Mouse (Mus musculus) kidney, adult 2 months (tissue): ENCODE data around the gene Gm47791. TPM values are rescaled to one million over a fixed set of nuclear protein-coding genes. Genes with fewer than 3 reads are reported as not detected.

Experiments
- DNase-seq: peaks from one replicate; pipeline ENCODE4 v3.0.0; 2021
- H3K27ac ChIP-seq: fragments of 200-500 bp; 2 replicates; pipeline ENCODE4 v1.5.1; 2012; ENCODE audit warnings: low read depth, low read length, control low read depth, inconsistent platforms; ENCODE audit not compliant: insufficient read depth
- H3K27me3 ChIP-seq: fragments of 200-500 bp; replicated peaks from 2 replicates; pipeline ENCODE4 v1.6.1; 2012; ENCODE audit warnings: mild to moderate bottlenecking, moderate library complexity, low read length, inconsistent platforms; ENCODE audit not compliant: control insufficient read depth, insufficient read depth
- H3K36me3 ChIP-seq: fragments of 200-500 bp; 2 replicates; pipeline ENCODE4 v1.6.1; 2012; ENCODE audit warnings: mild to moderate bottlenecking, moderate library complexity, low read length, inconsistent platforms; ENCODE audit not compliant: control insufficient read depth, insufficient read depth
- H3K4me1 ChIP-seq: fragments of 200-500 bp; 2 replicates; pipeline ENCODE4 v1.6.1; 2011; ENCODE audit warnings: low read length; ENCODE audit not compliant: control insufficient read depth, insufficient read depth
- H3K4me3 ChIP-seq: fragments of 200-500 bp; 2 replicates; pipeline ENCODE4 v1.5.1; 2011; ENCODE audit warnings: mild to moderate bottlenecking, low read depth, low read length, control low read depth; ENCODE audit not compliant: insufficient read depth
- CTCF ChIP-seq: fragments of 200-500 bp; conservative IDR thresholded peaks from 2 replicates; pipeline ENCODE4 v1.5.1; 2011; ENCODE audit warnings: low read depth, mild to moderate bottlenecking, control low read depth, low read length, moderate library complexity, mixed read lengths; ENCODE audit not compliant: insufficient read depth, insufficient read length
- POLR2A ChIP-seq: fragments of 200-500 bp; IDR thresholded peaks from one replicate; pipeline ENCODE4 v1.6.1; 2011; ENCODE audit warnings: low read depth, low read length, control low read depth
- WGBS: fragments of 180-500 bp; shearing (Covaris S2); methylation state at CpG from one replicate; pipeline ENCODE4 v1.1.7; 2018; 5-methylcytosine and 5-hydroxymethylcytosine counted together
- polyA plus RNA-seq: library from polyadenylated mRNA; depleted of rRNA; stranded (reverse); fragments of >200 nt; gene quantifications from 2 replicates; pipeline ENCODE4 v1.2.3, GENCODE M21; 2012

The Gm47791 gene
- polyA plus RNA-seq, 1 experiment: not detected

GRCm38 (mm10) chr1:82768269-82768668 lies 2.8 kb downstream of the Gm47791 start, which contains the start of gene Tm4sf20:
Gene Tm4sf20, minus strand, starts transcription at chr1:82768461.
- no peaks in the 10 kb centered on the region for H3K4me1 ChIP-seq
- H3K27ac ChIP-seq: no peak within 1 kb of the TSS
- TF ChIP-seq POLR2A: no peak
- TF ChIP-seq CTCF: no peak
- no peaks in the 10 kb centered on the region for H3K27me3 ChIP-seq
- H3K4me3 ChIP-seq: no peak within 1 kb of the TSS
- DNase-seq: peak; percentile 33
- WGBS: 47% methylated on average over 5 of the region's 5 CpGs
- H3K36me3 ChIP-seq: no peaks in the 10 kb centered on the region

DNA sequence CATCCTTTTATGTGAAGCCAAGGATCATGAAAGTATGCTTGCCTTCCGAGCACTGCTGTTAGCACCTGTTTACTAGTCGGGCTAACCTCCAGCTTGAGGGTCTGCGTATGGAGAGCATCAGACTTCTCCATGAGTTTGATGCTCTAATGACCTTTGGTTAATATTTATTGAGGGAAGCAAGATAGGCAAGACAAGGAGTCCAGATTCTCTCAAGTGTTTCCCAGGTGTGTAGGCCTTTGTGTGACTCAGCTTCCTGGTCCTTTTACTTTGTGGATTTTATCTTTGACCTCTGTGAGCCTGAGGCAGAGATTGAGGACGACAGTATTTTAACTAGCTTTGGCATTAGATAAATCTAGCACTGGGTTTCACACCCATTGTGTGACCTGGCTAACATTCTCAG lies 4.4 kb downstream of the Gm47791 start:
- Histone ChIP-seq H3K27ac (no peak overlapping the region), H3K27me3 (no peaks in the 10 kb centered on the region), H3K4me1 (no peaks in the 10 kb centered on the region), H3K4me3 (no peak overlapping the region), H3K36me3 (no peaks in the 10 kb centered on the region; the same call in 1 of the 2 replicates)
- TF ChIP-seq POLR2A (no peak), CTCF (no peak)
- 54% methylated on average over 4 of the region's 4 CpGs for WGBS
- DNase-seq: no peak

DNA sequence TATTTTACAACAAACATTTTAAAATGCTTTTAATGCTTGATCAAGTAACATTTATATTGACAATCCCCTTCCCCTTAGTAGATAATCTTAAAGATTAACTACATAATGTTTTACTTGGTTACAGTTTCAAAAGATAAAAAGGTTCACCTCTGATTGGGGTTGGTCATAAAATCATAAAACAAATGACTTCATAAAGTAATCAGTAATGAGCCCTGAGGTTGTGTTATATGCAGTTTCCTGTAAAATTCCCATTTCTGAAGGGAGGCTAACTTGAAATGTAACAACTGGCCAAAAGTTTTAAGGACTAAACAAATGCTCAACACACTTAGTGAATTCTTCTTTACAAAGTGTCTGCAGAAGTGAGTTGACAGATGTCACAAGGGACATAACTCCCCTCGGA lies 4.8 kb downstream of the Gm47791 start:
- no peak for DNase-seq
- TF ChIP-seq POLR2A: no peak
- no peak for TF ChIP-seq CTCF
- H3K27ac ChIP-seq: no peak overlapping the region
- H3K4me1 ChIP-seq: no peaks in the 10 kb centered on the region
- no peak overlapping the region for H3K4me3 ChIP-seq
- no peaks in the 10 kb centered on the region for H3K27me3 ChIP-seq
- H3K36me3 ChIP-seq: no peaks in the 10 kb centered on the region; the same call in 1 of the 2 replicates
- WGBS: 60% methylated on average over 1 of the region's 1 CpGs

GRCm38 (mm10) chr1:82762274-82762673 lies 8.8 kb downstream of the Gm47791 start:
- WGBS: 83% methylated on average over 1 of the region's 1 CpGs
- no peak for DNase-seq
- TF ChIP-seq POLR2A (no peak), CTCF (0 out of 2 replicates have a peak, but pooled peaks have one; percentile 15)
- Histone ChIP-seq H3K4me1 (no peaks in the 10 kb centered on the region), H3K36me3 (no peaks in the 10 kb centered on the region; the same call in 1 of the 2 replicates), H3K4me3 (no peak overlapping the region), H3K27me3 (no peaks in the 10 kb centered on the region), H3K27ac (no peak overlapping the region)

GRCm38 (mm10) chr1:82761454-82762169 lies 9.4 kb downstream of the Gm47791 start:
- no peak for DNase-seq
- TF ChIP-seq CTCF: no peak
- no peaks in the 10 kb centered on the region for H3K27me3 ChIP-seq
- H3K27ac ChIP-seq: no peak overlapping the region
- no peaks in the 10 kb centered on the region for H3K4me1 ChIP-seq
- H3K36me3 ChIP-seq: no peaks in the 10 kb centered on the region; the same call in 1 of the 2 replicates
- H3K4me3 ChIP-seq: no peak overlapping the region
- 91% methylated on average over 8 of the region's 8 CpGs for WGBS

DNA sequence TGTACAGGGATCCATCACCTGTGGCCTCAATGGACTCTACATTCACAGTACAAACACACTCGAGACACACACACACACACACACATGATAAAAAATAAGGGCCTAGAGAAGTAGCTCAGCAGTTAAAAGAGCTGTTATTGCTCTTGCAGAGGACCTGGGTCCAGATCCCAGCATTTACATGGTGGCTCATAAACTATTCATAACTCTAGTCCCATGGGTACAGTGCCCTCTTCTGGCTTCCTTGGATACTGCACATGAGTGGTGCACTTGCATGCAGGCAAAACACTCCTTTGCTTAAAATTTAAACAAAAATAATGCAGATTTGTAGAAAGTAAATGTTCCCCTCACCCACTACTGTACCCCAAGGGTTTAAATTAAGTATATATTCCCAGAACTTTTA lies 11.5 kb downstream of the Gm47791 start:
- H3K27ac ChIP-seq: no peak overlapping the region
- 98% methylated on average over 1 of the region's 1 CpGs for WGBS
- no peaks in the 10 kb centered on the region for H3K4me1 ChIP-seq
- no peaks in the 10 kb centered on the region for H3K27me3 ChIP-seq
- H3K4me3 ChIP-seq: no peak overlapping the region
- peak; percentile 29; the same call in 1 of the 2 replicates for TF ChIP-seq CTCF
- no peak for TF ChIP-seq POLR2A
- H3K36me3 ChIP-seq: no peaks in the 10 kb centered on the region; the same call in 1 of the 2 replicates
- DNase-seq: peak; percentile 12

- H3K36me3 ChIP-seq: peaks cover 3% of the 10 kb centered on the region; the same call in 1 of the 2 replicates
- no peak overlapping the region for H3K27ac ChIP-seq
- 90% methylated on average over 2 of the region's 2 CpGs for WGBS
- DNase-seq: no peak
- no peak overlapping the region for H3K4me3 ChIP-seq
- H3K27me3 ChIP-seq: no peaks in the 10 kb centered on the region
- no peaks in the 10 kb centered on the region for H3K4me1 ChIP-seq
- TF ChIP-seq CTCF: no peak
- no peak for TF ChIP-seq POLR2A
Observed at GRCm38 (mm10) chr1:82747714-82748452, 23.2 kb downstream of the Gm47791 start.
